Mouse (Mus musculus) CD8-positive naive resting alpha-beta T cell, adult 2 months (primary cell): ENCODE results near the gene Cd81.

ENCODE experiments used
- DNase-seq, 2 experiments: peaks; one replicate each; pipeline ENCODE4 v3.0.0; 2022; ENCODE audit warnings: low read depth in 2 of 2, low spot score in 2 of 2

Gene Cd81

DNA sequence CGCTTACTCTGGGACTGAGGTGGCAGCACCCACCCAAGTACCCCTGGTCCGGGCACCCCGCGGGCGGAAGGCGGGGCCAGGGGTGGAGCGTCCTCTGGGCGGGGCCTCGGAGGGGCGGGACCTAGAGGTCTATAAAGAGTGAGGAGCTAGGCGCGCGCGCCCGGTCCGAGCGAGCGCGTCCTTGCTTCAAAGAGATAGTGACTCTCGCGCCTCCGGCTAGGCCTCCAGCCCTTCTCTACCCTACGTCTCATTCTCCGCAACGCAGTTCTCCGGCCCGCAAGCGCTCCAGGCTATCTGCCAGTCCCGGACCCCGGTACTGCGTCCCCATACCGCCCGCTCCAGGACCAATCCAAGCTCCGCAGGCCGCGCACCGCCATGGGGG lies at the start of gene Cd81:
TSS of gene Cd81 (plus strand) at position 114 of the 382 bp plus-strand sequence.
- DNase-seq: peak in 1 of 2 experiments; percentile 46

DNA sequence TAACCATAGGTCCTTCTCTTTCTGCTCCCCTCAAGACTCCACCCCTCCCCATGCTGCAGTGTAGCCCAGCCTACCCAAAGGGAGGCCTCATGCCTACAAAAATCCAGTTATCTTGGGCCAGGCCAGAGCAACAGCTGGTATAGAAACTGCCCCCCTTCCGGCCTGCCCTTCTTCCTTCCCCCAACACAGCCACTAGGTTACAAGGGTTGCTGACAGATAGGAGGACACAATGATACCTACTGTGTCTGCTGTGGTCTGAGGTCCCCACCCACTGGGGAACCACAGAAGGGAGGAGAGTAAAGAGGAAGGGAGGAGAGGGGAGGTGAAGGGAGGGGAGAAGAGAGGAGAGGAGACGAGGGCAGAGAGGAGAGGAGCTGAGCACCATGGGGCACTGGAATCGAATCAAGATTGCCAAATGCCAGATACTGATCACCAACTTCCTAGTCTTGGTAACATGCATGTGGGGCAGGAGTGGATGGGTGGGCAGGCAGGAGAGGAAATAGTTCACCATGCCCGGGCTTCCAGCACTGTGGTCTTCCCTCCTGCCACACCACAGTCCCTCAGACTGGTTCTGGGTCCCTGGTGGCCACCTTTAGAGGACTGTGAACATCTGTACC lies 47.7 kb upstream of the Cd81 start, which contains the start of gene Tspan32:
TSS of gene Tspan32 (plus strand) at position 320 of the 617 bp plus-strand sequence.
- DNase-seq: peak; percentile 39 to 56

DNA sequence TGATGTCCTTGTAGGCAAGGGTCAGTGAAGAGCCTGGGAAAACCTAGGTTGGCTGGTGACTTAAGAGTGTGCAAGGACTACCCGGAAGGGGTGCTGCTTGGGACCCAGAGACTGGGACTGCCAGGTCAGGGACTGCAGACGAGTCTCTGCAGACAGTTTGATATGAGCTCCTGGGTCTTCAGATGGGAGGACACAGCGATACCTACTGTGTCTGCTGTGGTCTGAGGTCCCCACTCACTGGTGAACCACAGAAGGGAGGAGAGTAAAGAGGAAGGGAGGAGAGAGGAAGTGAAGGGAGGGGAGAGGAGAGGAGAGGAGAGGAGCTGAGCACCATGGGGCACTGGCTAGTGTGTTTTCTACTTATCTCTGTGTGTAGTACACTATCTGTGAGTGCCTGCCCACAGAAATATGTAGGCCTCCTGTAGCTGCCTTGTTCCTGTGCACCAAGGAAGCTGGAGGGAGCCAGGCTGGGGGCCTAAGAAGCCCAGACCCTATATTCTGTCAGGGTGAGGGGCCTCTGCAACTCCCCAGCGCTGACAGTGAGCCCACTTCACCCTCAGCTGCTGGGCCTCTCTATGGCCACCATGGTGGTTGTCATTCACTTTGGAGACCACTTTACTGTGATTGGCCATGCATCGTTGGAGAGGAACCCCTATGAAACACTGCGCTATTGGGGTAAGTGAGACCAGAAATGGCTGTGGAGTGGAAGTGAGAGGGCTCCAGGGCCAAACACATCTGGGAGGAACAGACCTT lies 47.0 kb upstream of the Cd81 start:
- DNase-seq: peak in 1 of 2 experiments; percentile 44

DNA sequence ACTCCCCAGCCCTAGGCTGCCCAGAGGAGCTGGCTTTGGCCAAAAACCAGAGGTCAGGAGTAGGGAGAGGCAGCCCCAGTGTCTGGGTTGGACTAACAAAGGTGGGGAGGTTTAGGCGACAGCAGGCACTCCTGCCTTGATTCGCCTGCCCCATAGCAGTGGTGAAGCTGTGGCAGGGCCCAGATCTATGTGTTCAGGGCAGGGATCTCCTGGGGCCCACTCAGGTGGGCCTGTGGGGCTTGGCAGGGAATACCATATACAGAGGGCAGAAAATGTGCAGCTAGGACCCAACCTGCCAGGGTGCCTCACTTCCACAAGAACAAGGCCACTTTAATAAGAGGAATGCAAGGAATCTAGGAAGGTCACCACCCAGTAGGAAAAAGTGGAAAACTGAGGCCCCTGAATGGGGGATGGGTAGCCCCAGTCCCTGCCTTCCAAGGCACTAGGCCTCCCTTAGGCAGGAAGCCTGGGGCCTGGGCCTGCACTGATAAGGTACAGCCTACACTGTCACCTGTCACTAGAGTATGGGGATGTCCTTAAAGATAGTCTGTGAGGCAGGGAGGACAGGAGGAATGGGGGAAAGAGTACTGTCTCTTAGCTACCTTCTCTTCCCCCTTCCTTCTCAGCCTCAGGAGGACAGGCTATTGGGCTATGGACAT lies 46.3 kb upstream of the Cd81 start:
- no peak for DNase-seq

DNA sequence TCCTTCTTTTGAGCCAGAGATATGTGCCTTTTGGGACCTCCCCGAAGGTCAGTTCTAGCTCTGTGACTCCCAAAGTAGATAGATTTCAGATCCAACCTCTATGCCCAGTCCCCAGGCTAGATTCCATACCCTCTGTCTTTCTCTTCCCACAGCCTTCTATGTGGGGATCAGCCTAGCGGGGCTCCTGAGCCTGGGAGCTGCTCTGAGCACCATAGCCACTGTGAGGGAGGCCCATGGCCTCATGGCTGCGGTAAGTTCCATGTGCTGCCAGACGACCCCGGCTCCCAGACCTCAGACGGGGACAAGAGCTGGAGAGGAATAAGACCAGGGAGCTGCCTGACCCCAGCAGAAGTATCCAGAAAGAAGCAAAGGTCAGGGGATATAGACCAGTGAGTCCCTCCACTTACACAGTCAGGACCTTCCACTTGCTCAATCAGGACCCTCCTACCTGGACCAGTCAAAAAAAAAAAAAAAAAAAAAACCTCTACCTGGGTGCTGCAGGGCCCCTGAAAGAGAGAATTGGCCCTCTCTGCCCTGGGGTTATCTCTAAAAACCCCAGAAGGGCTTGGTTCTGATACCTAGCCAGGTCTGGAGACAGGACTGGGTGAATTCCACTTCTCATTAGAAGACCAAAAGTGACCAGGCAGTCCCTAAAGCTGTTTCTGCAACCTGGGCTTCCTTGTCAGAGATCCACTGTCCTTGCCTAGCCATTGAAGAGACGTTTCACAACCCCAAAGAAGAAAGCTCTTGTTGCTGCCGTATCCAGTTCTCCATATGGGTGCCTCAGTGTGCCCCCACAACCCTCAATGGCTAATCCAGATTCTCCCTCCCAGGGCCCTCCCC lies 45.6 kb upstream of the Cd81 start:
- no peak for DNase-seq

DNA sequence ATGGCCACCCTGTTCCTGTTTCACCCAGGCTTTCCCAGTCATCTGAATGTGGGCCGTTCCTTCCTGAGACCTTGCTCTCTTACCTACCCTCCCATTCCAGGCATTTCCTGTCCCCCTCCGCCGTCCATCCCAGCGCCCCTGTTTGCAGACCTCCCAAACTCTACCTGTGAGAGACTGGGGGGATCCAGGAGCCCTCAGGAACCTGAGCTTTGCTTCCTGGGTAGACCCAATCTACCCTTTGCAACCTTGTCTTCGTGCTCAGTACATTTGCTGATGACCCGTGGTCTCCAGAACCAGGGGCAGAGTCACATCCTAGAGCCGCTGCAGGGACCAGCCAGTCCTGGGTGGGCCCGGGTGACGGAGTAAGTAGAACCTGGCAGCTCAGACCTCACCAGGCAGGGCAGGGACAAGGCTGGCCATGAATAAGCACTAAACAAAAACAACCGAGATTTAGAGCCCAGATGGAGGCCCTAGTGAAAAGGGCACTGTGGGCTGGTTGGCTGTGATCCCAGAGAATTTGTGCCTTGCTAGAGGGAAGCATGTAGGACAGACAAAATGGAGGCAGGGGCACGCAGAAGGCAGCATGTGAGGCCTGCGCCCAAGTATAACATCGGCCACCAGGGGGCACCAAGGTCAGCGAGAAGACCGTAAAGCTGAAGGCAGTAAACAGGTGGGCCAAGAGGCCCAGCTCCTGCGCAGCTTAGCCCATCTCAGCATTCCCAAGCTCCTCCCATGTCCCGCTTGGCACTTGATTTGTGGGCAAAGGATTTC lies 44.8 kb upstream of the Cd81 start:
- peak; percentile 88 to 93 for DNase-seq

DNA sequence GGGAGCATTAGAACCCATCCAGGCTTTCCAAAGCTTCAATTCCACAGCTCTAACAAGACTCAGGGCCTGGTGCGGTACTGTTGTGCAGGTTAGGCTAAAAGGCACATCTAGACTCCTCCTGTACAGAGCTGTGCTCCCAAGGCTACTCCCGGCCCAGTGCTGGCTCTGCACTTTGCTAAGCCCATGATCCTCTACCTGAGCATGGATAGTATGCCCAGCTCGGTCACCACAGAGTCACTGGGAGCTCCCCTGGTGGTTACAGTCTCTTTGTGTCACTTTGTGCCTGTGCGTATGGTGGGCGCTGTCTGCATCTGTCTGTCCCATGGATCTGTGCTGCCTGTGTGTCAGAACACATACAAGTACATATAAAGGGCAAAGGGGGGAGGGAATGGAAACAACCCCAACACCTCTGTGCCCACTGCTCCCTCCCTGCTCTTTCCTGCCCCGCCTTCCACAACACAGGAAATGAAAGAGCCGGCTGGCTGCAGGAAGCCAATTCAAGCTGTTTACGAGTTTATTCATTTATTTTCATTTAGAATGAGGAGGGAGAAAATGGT lies 44.1 kb upstream of the Cd81 start:
- DNase-seq: peak; percentile 51 to 64

DNA sequence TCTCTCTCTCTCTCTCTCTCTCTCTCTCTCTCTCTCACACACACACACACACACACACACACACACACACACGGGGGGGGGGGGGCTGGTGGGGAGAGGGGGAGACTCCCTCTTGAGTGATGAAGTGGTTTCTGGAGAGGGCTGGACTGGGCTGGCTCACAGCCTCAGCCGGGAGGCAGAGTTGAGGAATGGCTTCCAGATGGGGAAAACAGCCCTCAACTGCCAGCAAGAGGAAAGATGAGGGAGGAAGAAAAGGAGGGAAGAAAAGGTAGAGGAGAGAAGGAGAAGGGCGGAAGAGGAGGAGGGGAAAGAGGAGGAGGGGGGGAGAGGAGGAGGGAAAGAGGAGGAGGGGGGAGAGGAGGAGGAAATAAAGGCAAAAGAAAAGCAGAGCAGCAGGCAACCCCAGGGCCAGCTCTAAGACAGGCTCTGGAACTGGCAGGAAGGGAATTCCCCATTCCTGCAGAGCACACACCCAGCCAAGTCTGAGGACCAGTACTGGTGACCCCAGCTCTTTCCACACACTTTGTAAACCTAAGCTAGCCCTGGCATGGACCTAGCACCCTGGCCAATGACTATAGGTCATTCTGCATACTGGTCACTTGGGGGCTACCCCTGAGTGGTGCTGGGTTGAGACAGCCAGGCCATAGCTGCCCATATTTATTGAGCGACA lies 43.4 kb upstream of the Cd81 start:
- no peak for DNase-seq

DNA sequence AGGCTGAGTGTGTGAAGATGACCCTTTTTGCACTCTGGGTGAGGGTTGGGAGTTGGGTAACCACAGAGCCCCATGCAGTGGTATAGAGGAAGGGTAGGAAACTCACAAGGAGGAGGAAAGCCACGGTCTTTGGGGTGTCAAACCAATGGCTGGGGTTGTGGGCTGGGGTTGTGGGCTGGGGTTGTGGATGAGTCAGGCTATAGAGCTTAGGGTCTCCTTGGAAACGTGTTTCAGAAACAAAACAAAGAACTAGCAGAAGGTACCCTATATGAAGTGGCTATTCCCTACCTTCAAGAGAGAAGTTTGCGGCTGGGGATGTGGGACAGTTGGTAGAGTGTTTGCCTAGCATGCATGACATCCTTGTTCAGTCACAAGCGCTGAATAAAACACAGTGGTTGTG lies 42.5 kb upstream of the Cd81 start:
- DNase-seq: peak; percentile 31 to 39

DNA sequence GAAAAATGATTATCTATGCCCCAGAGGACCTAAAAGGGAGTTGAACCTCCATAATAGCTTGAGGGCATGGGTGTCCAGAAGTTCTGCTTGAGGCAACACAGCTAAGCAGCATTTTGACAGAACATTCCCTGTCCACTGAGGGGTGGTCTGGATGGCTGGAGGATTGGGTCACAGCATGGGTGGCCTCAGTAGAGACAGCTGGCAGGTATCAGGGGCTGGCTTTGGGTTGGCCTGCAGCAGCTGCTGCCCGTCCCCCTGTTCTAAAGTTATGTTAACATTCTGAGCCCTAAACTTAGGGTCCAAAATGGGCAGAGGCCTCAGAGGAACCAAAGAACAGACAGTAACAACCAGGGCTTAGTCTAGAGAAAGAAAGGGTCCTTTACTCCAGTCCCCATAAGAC lies 41.3 kb upstream of the Cd81 start:
- no peak for DNase-seq

DNA sequence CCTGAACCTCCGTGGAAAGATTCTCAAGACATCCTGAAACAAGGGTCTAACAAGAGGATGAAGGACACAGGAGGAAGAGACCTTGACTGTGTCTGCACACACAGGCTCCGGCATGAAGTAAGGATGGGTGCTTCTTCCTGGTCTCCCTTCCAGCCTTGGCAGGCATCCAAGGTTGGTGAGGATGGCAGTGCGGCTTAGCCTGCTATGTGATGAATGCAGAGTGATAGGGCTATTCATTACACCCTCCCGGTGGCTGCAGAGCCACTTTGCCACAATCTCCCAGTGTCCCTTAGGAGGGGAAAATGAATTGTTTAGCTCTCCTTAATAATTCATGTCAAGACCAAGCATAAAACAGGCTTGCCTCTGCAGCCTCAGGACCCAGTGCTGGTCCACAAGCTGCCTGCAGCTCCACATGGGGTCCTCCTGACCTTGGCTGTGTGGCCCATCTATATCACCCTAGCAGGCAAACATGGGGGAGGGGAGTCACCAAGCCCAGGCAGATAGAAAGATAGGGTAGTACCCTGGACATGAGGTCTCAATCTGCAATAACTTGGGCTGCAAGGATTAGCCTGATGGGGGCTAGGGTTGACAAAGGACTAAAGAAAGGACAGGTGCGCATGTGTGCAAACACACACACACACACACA lies 40.2 kb upstream of the Cd81 start:
- DNase-seq: no peak

DNA sequence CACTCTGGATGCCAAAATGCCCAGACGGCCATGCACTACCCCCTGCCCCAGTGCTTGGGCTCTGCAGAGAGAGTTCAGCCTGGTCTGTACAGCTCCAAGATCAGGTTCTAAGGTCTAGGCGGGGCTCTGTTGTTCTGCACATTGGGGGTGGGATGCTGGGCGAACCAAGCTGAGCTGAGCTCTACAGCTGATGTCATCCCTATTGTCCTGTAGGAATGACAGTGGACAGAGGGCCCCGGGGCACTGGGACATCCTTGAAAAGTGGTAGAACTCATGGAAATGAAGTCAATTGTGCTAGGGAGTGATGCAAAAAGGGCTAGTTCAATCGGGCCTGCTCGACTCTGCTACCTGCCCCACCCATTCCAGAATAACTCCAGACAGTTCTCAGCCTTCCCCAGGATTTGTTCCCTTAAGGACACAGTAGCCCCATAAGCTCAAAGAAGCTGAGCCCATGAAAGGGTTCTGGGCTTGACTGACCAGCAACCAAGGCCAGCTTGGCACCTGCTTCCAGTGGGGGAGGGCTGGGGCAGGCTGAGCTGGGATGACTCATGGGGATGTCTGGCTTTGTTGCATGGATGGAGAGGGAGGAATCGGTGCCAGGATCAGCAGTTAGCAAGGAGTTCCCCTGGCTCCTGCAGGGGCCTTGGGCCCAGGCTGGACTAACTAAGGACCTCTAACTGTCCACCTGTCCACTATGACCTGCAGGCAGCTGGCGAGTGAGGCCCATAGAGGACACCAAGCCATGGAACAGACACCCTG lies 38.9 kb upstream of the Cd81 start:
- no peak for DNase-seq

DNA sequence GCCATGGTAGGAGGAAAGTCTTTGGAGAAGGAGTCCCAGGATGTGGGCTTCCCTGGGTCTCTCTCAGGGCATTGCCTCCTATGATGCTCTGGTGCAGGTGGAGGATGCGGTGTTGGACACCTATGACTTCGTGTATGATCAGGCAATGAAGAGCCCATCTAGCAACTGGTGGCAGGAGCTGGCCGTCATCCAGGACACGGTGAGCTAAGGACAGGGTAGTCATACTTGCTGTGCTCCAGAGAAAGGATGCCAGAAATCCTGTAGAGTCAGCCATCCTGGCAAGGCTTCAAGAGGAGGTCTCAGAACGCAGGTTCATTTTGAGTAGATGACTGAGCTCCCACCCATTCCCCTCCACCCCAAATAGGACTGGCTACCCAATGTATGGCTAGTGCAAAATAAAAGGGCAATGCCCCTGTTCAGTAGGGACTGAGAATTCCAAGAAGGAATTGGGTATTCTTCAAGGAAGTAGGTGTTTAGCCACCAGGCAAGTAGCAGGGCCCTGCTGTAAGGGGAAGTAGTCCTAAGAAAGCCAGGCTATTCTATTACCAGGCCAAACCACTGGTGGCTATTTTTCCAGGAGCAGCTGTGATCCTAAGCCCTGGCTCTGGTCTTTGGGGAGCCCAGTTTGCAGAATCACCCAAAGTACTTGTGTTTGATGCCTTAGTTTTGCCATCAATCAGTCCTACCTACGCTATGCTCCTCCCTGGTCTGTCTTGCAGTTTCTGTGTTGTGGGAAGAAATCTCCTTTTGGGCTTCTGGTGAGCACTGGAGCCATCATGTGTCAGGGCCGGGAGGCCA lies 37.5 kb upstream of the Cd81 start:
- no peak for DNase-seq

DNA sequence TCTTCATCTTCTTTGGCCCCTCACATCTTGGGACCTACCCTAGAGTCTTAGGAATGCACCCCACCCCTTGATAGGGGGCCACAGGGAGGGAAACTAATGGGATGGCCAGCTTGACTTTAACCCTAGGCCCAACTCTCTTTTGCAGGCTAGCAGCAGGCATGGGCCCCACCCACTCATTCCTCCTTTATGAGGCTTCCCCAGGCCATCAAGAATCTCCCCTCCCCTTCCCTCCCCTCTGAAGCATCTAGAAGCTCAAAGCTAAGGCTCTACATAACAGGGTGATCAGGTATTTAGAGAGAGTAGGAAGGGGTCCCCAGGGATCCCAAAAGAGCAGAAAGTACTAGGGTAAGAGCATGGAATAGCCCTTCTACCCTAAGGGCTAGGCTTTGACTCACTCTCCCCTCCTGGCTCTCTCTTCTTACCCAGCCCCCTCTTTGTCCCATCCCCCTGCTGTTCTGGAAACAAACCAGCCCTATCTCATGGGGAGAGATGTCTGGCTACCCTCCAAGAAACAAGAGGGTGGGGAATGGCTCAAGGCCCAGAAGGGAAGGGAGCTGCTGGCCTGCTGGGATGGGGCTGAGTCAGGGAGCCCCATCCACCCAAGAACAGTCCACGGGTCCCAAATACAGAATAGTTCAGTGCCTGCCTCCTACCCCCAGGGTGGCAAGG lies 36.6 kb upstream of the Cd81 start:
- DNase-seq: no peak

DNA sequence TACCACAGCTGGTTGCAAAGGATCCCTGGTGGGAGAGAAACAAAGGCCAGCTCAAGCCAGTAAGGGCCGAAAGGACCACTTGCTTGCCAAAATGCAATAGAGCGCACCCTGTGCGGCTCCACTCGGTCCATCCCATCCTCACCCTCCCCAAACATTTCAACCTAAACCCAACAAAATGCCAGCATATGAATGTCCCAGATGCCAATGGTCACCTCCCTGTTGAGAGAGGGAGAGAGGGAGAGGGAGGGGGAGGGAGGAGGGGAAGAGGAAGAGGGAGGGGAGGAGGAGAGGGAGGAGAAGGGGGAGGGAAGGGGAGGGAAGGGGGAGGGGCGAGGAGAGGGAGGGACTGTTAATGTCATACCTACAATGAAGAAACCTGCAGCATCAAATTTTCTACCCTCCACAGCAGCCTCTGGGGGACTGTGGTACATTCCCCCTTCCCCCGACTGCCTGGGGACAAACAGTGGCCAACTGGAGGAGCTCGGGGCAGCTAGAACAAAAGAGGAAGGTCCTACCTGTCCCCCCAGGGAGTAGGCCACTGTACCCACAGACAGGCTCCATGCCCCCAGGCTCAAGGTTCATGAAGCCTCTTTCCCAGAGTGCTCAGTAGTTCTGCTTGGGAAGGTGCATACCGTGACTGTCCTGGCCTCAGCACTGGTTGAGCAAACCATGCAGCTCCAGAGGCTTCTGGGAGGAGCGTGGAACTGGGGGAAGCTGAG lies 36.0 kb upstream of the Cd81 start:
- no peak for DNase-seq

DNA sequence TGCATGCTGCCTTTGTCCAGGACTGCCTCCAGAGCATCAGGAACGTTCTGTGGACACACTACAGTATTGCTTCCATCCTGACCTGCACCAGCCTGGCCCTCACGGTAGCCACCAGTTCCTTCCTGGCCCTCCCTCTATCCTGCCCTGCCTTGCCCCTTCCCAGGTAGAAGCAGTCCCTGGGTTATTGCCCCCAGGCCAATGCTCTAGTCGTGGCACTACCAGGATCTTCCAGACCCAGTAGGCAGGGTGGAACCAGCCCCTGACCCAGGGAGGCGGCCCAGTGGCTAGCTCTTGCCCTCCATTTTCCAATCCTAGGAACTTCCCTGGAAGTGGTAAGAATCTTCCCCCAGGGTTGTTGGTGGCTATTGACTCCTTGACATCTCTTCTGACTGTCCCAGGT lies 35.4 kb upstream of the Cd81 start:
- DNase-seq: no peak

DNA sequence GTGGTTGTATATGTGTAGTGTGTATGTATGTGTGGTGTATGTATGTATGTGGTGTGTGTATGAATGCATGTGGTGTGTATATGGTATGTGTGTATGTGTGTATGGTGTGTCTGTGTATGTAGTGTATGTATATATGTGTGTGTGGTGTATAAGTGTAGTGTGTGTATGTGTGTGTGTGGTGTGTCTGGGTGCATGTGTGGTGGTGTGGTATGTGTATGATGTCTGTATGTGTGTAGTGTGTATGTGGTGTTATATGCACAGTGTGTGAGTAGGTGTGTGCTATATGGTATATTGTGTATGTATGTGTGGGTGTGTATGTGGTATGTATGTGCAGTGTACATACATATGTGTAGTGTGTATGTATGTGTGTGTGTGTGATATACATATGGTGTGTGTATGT lies 32.5 kb upstream of the Cd81 start:
- DNase-seq: no peak
